Mouse (Mus musculus): Measurements from ENCODE around the gene Lif. TPM values are rescaled to one million over a fixed set of nuclear protein-coding genes. Genes with fewer than 3 reads are reported as not detected.

Gene Lif
- total and polyA plus RNA-seq, 3 experiments, result 0.02 to 1.2 (median 0.75) TPM

- Histone ChIP-seq H3K36me3 (replicated peaks) (no peaks in the 10 kb centered on the region), H3K4me1 (ENCODE audit: insufficient read depth, low read depth, low read length) (peaks cover 73% of the 10 kb centered on the region), H3K27me3 (ENCODE audit: insufficient read depth, low read length) (0 out of 2 replicates have a peak, but pooled peaks cover under 1% of the 10 kb centered on the region), H3K4me3 (ENCODE audit: low read depth, low read length) (no peak overlapping the region), H3K9me3 (replicated peaks) (no peaks in the 10 kb centered on the region)
- no peak for DNase-seq (ENCODE audit: low spot score)
- TF ChIP-seq GATA1 (IDR thresholded peaks at IDR 0.05; ENCODE audit: borderline replicate concordance, low read length) (no peak), GATA2 (IDR thresholded peaks at IDR 0.05; ENCODE audit: borderline replicate concordance, low read depth, low read length) (no peak), POLR2AphosphoS5 (IDR thresholded peaks at IDR 0.05; ENCODE audit: insufficient replicate concordance, low read depth, low read length) (no peak), TAL1 (conservative IDR thresholded peaks at IDR 0.05; ENCODE audit: low read depth, low read length) (no peak), CTCF (IDR thresholded peaks at IDR 0.05; ENCODE audit: low read depth, low read length) (no peak)
- no peak for ATAC-seq (ENCODE audit: extremely low read depth, insufficient number of reproducible peaks, low FRiP score, poor library complexity, severe bottlenecking)
These were observed 48.7 kb downstream of the Lif start for GRCm38 (mm10) chr11:4306086-4306485.

- Histone ChIP-seq H3K27me3 (ENCODE audit: insufficient read depth, low read length) (no peaks in the 10 kb centered on the region), H3K36me3 (replicated peaks) (no peaks in the 10 kb centered on the region), H3K4me3 (ENCODE audit: low read depth, low read length) (no peak overlapping the region; the same call in 1 of the 2 replicates), H3K4me1 (ENCODE audit: insufficient read depth, low read depth, low read length) (peaks cover 71% of the 10 kb centered on the region), H3K9me3 (replicated peaks) (no peaks in the 10 kb centered on the region)
- ATAC-seq (ENCODE audit: extremely low read depth, insufficient number of reproducible peaks, low FRiP score, poor library complexity, severe bottlenecking) (no peak; the same call in 1 of the 2 replicates), DNase-seq (ENCODE audit: low spot score) (peak; percentile 64)
- TF ChIP-seq CTCF (IDR thresholded peaks at IDR 0.05; ENCODE audit: low read depth, low read length) (no peak), TAL1 (conservative IDR thresholded peaks at IDR 0.05; ENCODE audit: low read depth, low read length) (0 out of 2 replicates have a peak, but pooled peaks have one; percentile 7)
These were observed 50.7 kb downstream of the Lif start for GRCm38 (mm10) chr11:4308060-4308513.

- Histone ChIP-seq H3K9me3 (replicated peaks) (no peaks in the 10 kb centered on the region), H3K36me3 (replicated peaks) (no peaks in the 10 kb centered on the region), H3K4me3 (ENCODE audit: low read depth, low read length) (no peak overlapping the region; the same call in 1 of the 2 replicates), H3K27me3 (ENCODE audit: insufficient read depth, low read length) (no peaks in the 10 kb centered on the region), H3K4me1 (ENCODE audit: insufficient read depth, low read depth, low read length) (peaks cover 72% of the 10 kb centered on the region)
- DNase-seq (ENCODE audit: low spot score), result no peak
- no peak for TF ChIP-seq POLR2AphosphoS5 (IDR thresholded peaks at IDR 0.05; ENCODE audit: insufficient replicate concordance, low read depth, low read length)
- no peak for TF ChIP-seq GATA1 (IDR thresholded peaks at IDR 0.05; ENCODE audit: borderline replicate concordance, low read length)
- no peak for TF ChIP-seq CTCF (IDR thresholded peaks at IDR 0.05; ENCODE audit: low read depth, low read length)
- no peak for TF ChIP-seq GATA2 (IDR thresholded peaks at IDR 0.05; ENCODE audit: borderline replicate concordance, low read depth, low read length)
- no peak for TF ChIP-seq TAL1 (conservative IDR thresholded peaks at IDR 0.05; ENCODE audit: low read depth, low read length)
- ATAC-seq (ENCODE audit: extremely low read depth, insufficient number of reproducible peaks, low FRiP score, poor library complexity, severe bottlenecking), result no peak
These were observed 51.4 kb downstream of the Lif start for GRCm38 (mm10) chr11:4308514-4309450.

- DNase-seq (ENCODE audit: low spot score) (peak; percentile 44), ATAC-seq (ENCODE audit: extremely low read depth, insufficient number of reproducible peaks, low FRiP score, poor library complexity, severe bottlenecking) (peak; percentile 76)
- Histone ChIP-seq H3K4me1 (ENCODE audit: insufficient read depth, low read depth, low read length) (peaks cover 72% of the 10 kb centered on the region), H3K36me3 (replicated peaks) (no peaks in the 10 kb centered on the region), H3K27me3 (ENCODE audit: insufficient read depth, low read length) (0 out of 2 replicates have a peak, but pooled peaks cover 2% of the 10 kb centered on the region), H3K4me3 (ENCODE audit: low read depth, low read length) (no peak overlapping the region; the same call in 1 of the 2 replicates), H3K9me3 (replicated peaks) (no peaks in the 10 kb centered on the region)
- TF ChIP-seq CTCF (IDR thresholded peaks at IDR 0.05; ENCODE audit: low read depth, low read length), result no peak
- no peak for TF ChIP-seq TAL1 (conservative IDR thresholded peaks at IDR 0.05; ENCODE audit: low read depth, low read length)
- no peak for TF ChIP-seq GATA2 (IDR thresholded peaks at IDR 0.05; ENCODE audit: borderline replicate concordance, low read depth, low read length)
- no peak for TF ChIP-seq GATA1 (IDR thresholded peaks at IDR 0.05; ENCODE audit: borderline replicate concordance, low read length)
These were observed 52.3 kb downstream of the Lif start for GRCm38 (mm10) chr11:4309613-4310012.

GRCm38 (mm10) chr11:4310324-4310723 lies 53.0 kb downstream of the Lif start:
- Histone ChIP-seq H3K27me3 (ENCODE audit: insufficient read depth, low read length) (0 out of 2 replicates have a peak, but pooled peaks cover 2% of the 10 kb centered on the region), H3K4me3 (ENCODE audit: low read depth, low read length) (no peak overlapping the region), H3K9me3 (replicated peaks) (no peaks in the 10 kb centered on the region), H3K36me3 (replicated peaks) (no peaks in the 10 kb centered on the region), H3K4me1 (ENCODE audit: insufficient read depth, low read depth, low read length) (peaks cover 67% of the 10 kb centered on the region)
- DNase-seq (ENCODE audit: low spot score), result no peak
- no peak for ATAC-seq (ENCODE audit: extremely low read depth, insufficient number of reproducible peaks, low FRiP score, poor library complexity, severe bottlenecking)
- TF ChIP-seq GATA1 (IDR thresholded peaks at IDR 0.05; ENCODE audit: borderline replicate concordance, low read length) (no peak), POLR2AphosphoS5 (IDR thresholded peaks at IDR 0.05; ENCODE audit: insufficient replicate concordance, low read depth, low read length) (no peak), GATA2 (IDR thresholded peaks at IDR 0.05; ENCODE audit: borderline replicate concordance, low read depth, low read length) (no peak), TAL1 (conservative IDR thresholded peaks at IDR 0.05; ENCODE audit: low read depth, low read length) (no peak), CTCF (IDR thresholded peaks at IDR 0.05; ENCODE audit: low read depth, low read length) (no peak)

GRCm38 (mm10) chr11:4312180-4312579 lies 54.8 kb downstream of the Lif start:
- no peaks in the 10 kb centered on the region for H3K36me3 ChIP-seq (replicated peaks)
- H3K27me3 ChIP-seq (ENCODE audit: insufficient read depth, low read length), result 0 out of 2 replicates have a peak, but pooled peaks cover 2% of the 10 kb centered on the region
- no peaks in the 10 kb centered on the region for H3K9me3 ChIP-seq (replicated peaks)
- H3K4me1 ChIP-seq (ENCODE audit: insufficient read depth, low read depth, low read length), result peaks cover 53% of the 10 kb centered on the region
- no peak for ATAC-seq (ENCODE audit: extremely low read depth, insufficient number of reproducible peaks, low FRiP score, poor library complexity, severe bottlenecking)
- TF ChIP-seq POLR2AphosphoS5 (IDR thresholded peaks at IDR 0.05; ENCODE audit: insufficient replicate concordance, low read depth, low read length) (no peak), TAL1 (conservative IDR thresholded peaks at IDR 0.05; ENCODE audit: low read depth, low read length) (no peak), CTCF (IDR thresholded peaks at IDR 0.05; ENCODE audit: low read depth, low read length) (no peak), GATA2 (IDR thresholded peaks at IDR 0.05; ENCODE audit: borderline replicate concordance, low read depth, low read length) (no peak), GATA1 (IDR thresholded peaks at IDR 0.05; ENCODE audit: borderline replicate concordance, low read length) (no peak)
- H3K4me3 ChIP-seq (ENCODE audit: low read depth, low read length), result no peak overlapping the region
- DNase-seq (ENCODE audit: low spot score), result no peak
